Comparison of ENCODE assay signal across 25 mouse cellular contexts in genomic region chr3:143193263-143193970, GRCm38 (mm10).
A peak's percentile ranks its signal among the peaks of the same experiment; 100 is the strongest.
DNase-seq lines count a peak whose midpoint lies in the region; ATAC-seq lines count a peak whose summit lies in the region.
"Had no signal": no experiment of that assay in that cellular context is flagged by ENCODE, and none has a peak within 500 bp of the region (broad histone marks: within the 10 kb centered on the region; RNA-seq: fewer than 3 reads in every experiment).

No protein-coding gene starts in this region.

- WGBS in hindbrain, embryonic 11.5 days = 75% methylated on average over 6 of the region's 6 CpGs
- WGBS in hindbrain, embryonic 14.5 days = 66% methylated on average over 6 of the region's 6 CpGs
- WGBS in kidney, embryonic 16.5 days = 17% methylated on average over 6 of the region's 6 CpGs
- 79% methylated on average over 6 of the region's 6 CpGs for WGBS in midbrain, embryonic 12.5 days
- 71% methylated on average over 6 of the region's 6 CpGs for WGBS in midbrain, embryonic 15.5 days

- no peaks in the 10 kb centered on the region for H3K36me3 ChIP-seq in hindbrain, embryonic 11.5 days (ENCODE audit: control insufficient read depth, insufficient read depth, low read length)
- no peaks in the 10 kb centered on the region for H3K36me3 ChIP-seq in hindbrain, embryonic 14.5 days (replicated peaks; ENCODE audit: control insufficient read depth, insufficient read depth)
- no peaks in the 10 kb centered on the region for H3K36me3 ChIP-seq in kidney, embryonic 16.5 days (ENCODE audit: insufficient read depth, low read length)
- H3K36me3 ChIP-seq in midbrain, embryonic 12.5 days = no peaks in the 10 kb centered on the region
- no peaks in the 10 kb centered on the region for H3K36me3 ChIP-seq in midbrain, embryonic 15.5 days (replicated peaks)
- H3K36me3 ChIP-seq: embryonic facial prominence, embryonic 15.5 days; forebrain, embryonic 10.5 days; G1E; heart, embryonic 13.5 days; hindbrain, embryonic 13.5 days had no signal

- peak; percentile 56; the same call in 1 of the 2 replicates for ATAC-seq in hindbrain, embryonic 11.5 days (ENCODE audit: low FRiP score)
- no peak for ATAC-seq in hindbrain, embryonic 14.5 days (ENCODE audit: low FRiP score)
- peak; percentile 96 for ATAC-seq in kidney, embryonic 16.5 days (ENCODE audit: low FRiP score, low TSS enrichment)
- ATAC-seq in midbrain, embryonic 12.5 days (ENCODE audit: low FRiP score, low read depth) = peak; percentile 19; the same call in 1 of the 2 replicates
- ATAC-seq in midbrain, embryonic 15.5 days (replicated peaks) = no peak
- ATAC-seq: activated CD4-positive, CD25-positive, alpha-beta regulatory T cell, adult 4 months; CD4-positive, CD25-positive, alpha-beta regulatory T cell, adult 4 months; forebrain, embryonic 14.5 days had no signal

- H3K4me1 ChIP-seq in hindbrain, embryonic 11.5 days (replicated peaks; ENCODE audit: control insufficient read depth, insufficient read depth, low read length) = no peaks in the 10 kb centered on the region
- H3K4me1 ChIP-seq in hindbrain, embryonic 14.5 days (replicated peaks; ENCODE audit: control insufficient read depth, insufficient read depth, low read length) = no peaks in the 10 kb centered on the region
- no peaks in the 10 kb centered on the region for H3K4me1 ChIP-seq in kidney, embryonic 16.5 days (ENCODE audit: insufficient read depth, low read length)
- H3K4me1 ChIP-seq in midbrain, embryonic 12.5 days = no peaks in the 10 kb centered on the region
- no peaks in the 10 kb centered on the region for H3K4me1 ChIP-seq in midbrain, embryonic 15.5 days
- H3K4me1 ChIP-seq: embryonic facial prominence, embryonic 15.5 days; forebrain, embryonic 10.5 days; heart, embryonic 13.5 days; hindbrain, embryonic 13.5 days had no signal

- H3K27ac ChIP-seq in hindbrain, embryonic 11.5 days (ENCODE audit: low read depth, low read length) = no peak overlapping the region
- H3K27ac ChIP-seq in hindbrain, embryonic 14.5 days = no peak overlapping the region
- H3K27ac ChIP-seq in kidney, embryonic 16.5 days (ENCODE audit: low read length) = no peak overlapping the region
- H3K27ac ChIP-seq in midbrain, embryonic 12.5 days (replicated peaks) = no peak overlapping the region
- no peak overlapping the region for H3K27ac ChIP-seq in midbrain, embryonic 15.5 days
- H3K27ac ChIP-seq: embryonic facial prominence, embryonic 15.5 days; forebrain, embryonic 10.5 days; heart, embryonic 13.5 days; hindbrain, embryonic 13.5 days had no signal

- H3K4me2 ChIP-seq in hindbrain, embryonic 11.5 days (replicated peaks; ENCODE audit: low read depth, low read length) = no peak overlapping the region
- no peak overlapping the region for H3K4me2 ChIP-seq in hindbrain, embryonic 14.5 days (replicated peaks)
- H3K4me2 ChIP-seq in kidney, embryonic 16.5 days (replicated peaks; ENCODE audit: low read depth, low read length) = no peak overlapping the region
- H3K4me2 ChIP-seq in midbrain, embryonic 12.5 days (replicated peaks) = no peak overlapping the region
- H3K4me2 ChIP-seq in midbrain, embryonic 15.5 days = no peak overlapping the region
- H3K4me2 ChIP-seq: embryonic facial prominence, embryonic 15.5 days; heart, embryonic 13.5 days; hindbrain, embryonic 13.5 days had no signal

- H3K4me3 ChIP-seq in hindbrain, embryonic 11.5 days (ENCODE audit: low read depth, low read length) = no peak overlapping the region
- no peak overlapping the region for H3K4me3 ChIP-seq in hindbrain, embryonic 14.5 days (replicated peaks; ENCODE audit: low read length)
- H3K4me3 ChIP-seq in kidney, embryonic 16.5 days (ENCODE audit: low read length) = no peak overlapping the region
- no peak overlapping the region for H3K4me3 ChIP-seq in midbrain, embryonic 12.5 days
- no peak overlapping the region for H3K4me3 ChIP-seq in midbrain, embryonic 15.5 days
- H3K4me3 ChIP-seq: embryonic facial prominence, embryonic 15.5 days; erythroblast, embryonic 14.5 days; forebrain, embryonic 10.5 days; heart, embryonic 13.5 days; hindbrain, embryonic 13.5 days had no signal

- H3K9me3 ChIP-seq in hindbrain, embryonic 11.5 days (ENCODE audit: control insufficient read depth, low read length) = no peaks in the 10 kb centered on the region
- H3K9me3 ChIP-seq in hindbrain, embryonic 14.5 days (ENCODE audit: control insufficient read depth, low read length) = no peaks in the 10 kb centered on the region
- H3K9me3 ChIP-seq in kidney, embryonic 16.5 days (ENCODE audit: low read length) = no peaks in the 10 kb centered on the region
- no peaks in the 10 kb centered on the region for H3K9me3 ChIP-seq in midbrain, embryonic 12.5 days
- H3K9me3 ChIP-seq in midbrain, embryonic 15.5 days = no peaks in the 10 kb centered on the region
- H3K9me3 ChIP-seq: embryonic facial prominence, embryonic 15.5 days; forebrain, embryonic 10.5 days; heart, embryonic 13.5 days; hindbrain, embryonic 13.5 days had no signal

- H3K9ac ChIP-seq in hindbrain, embryonic 11.5 days (ENCODE audit: low read depth, low read length) = no peak overlapping the region
- H3K9ac ChIP-seq in hindbrain, embryonic 14.5 days = no peak overlapping the region
- H3K9ac ChIP-seq in kidney, embryonic 16.5 days (replicated peaks; ENCODE audit: low read length) = no peak overlapping the region
- H3K9ac ChIP-seq in midbrain, embryonic 12.5 days (replicated peaks) = no peak overlapping the region
- no peak overlapping the region for H3K9ac ChIP-seq in midbrain, embryonic 15.5 days
- H3K9ac ChIP-seq: embryonic facial prominence, embryonic 15.5 days; heart, embryonic 13.5 days; hindbrain, embryonic 13.5 days had no signal

- no peak for DNase-seq in hindbrain, embryonic 11.5 days (ENCODE audit: low spot score)
- no peak for DNase-seq in hindbrain, embryonic 14.5 days (ENCODE audit: low spot score)
- no peak for DNase-seq in kidney, postnatal 25 days
- DNase-seq in mesoderm, embryonic 11.5 days (ENCODE audit: low read depth, low spot score) = peak; percentile 13
- no peak for DNase-seq in cerebellum, postnatal 36 days
- DNase-seq: adrenal gland, postnatal 14 days; B cell, adult 2 months; cerebellum, adult 18-20 months; cerebellum, adult 9-11 months; embryo, embryonic 11 days; gastrocnemius, postnatal 36 days; heart, adult 11 months; heart, postnatal 36 days had no signal

- H3K27me3 ChIP-seq in hindbrain, embryonic 11.5 days (ENCODE audit: control insufficient read depth, insufficient read depth, low read length) = no peaks in the 10 kb centered on the region
- H3K27me3 ChIP-seq in hindbrain, embryonic 14.5 days (ENCODE audit: control insufficient read depth, insufficient read depth, low read length) = no peaks in the 10 kb centered on the region
- no peaks in the 10 kb centered on the region for H3K27me3 ChIP-seq in kidney, embryonic 16.5 days (ENCODE audit: insufficient read depth, low read length)
- no peaks in the 10 kb centered on the region for H3K27me3 ChIP-seq in midbrain, embryonic 12.5 days
- H3K27me3 ChIP-seq in midbrain, embryonic 15.5 days (replicated peaks) = no peaks in the 10 kb centered on the region
- H3K27me3 ChIP-seq: embryonic facial prominence, embryonic 15.5 days; heart, embryonic 13.5 days; hindbrain, embryonic 13.5 days had no signal

Comparison
In these comparisons a context has a peak if more than half of its experiments do, and no peak if none do; other contexts are left out.
1. ATAC-seq: peak in hindbrain, embryonic 11.5 days (single experiment), kidney, embryonic 16.5 days (single experiment) and midbrain, embryonic 12.5 days (single experiment); none in hindbrain, embryonic 14.5 days (single experiment) and midbrain, embryonic 15.5 days (single experiment).